Mouse (Mus musculus) heart, embryonic 12.5 days (tissue): ENCODE measurements at regions not wholly inside any gene's neighbourhood (a gene's known extent, or its start where the extent isn't known, plus 50 kb on each side); places are given as distances from the start of the nearest gene placed in this dataset.

ENCODE experiments used
- ATAC-seq: fragments of 200-750 bp; cut with Nextera tagmentation; 2 replicates; pipeline ENCODE4 v1.8.0; 2017; ENCODE audit warnings: moderate TSS enrichment, moderate library complexity; ENCODE audit not compliant: insufficient number of reproducible peaks, low FRiP score
- H3K27ac ChIP-seq: fragments of 300-500 bp; sonication (generic); 2 replicates; pipeline ENCODE4 v1.5.1; 2016; ENCODE audit warnings: mild to moderate bottlenecking, moderate library complexity; ENCODE audit not compliant: poor library complexity, severe bottlenecking
- H3K27me3 ChIP-seq: fragments of 300-500 bp; sonication (generic); replicated peaks from 2 replicates; pipeline ENCODE4 v1.6.1; 2016; ENCODE audit warnings: mild to moderate bottlenecking, moderate library complexity
- H3K36me3 ChIP-seq: fragments of 300-500 bp; sonication (generic); 2 replicates; pipeline ENCODE4 v1.6.1; 2016; ENCODE audit warnings: mild to moderate bottlenecking, moderate library complexity
- H3K4me1 ChIP-seq: fragments of 300-500 bp; sonication (generic); replicated peaks from 2 replicates; pipeline ENCODE4 v1.6.1; 2016; ENCODE audit warnings: mild to moderate bottlenecking
- H3K4me2 ChIP-seq: fragments of 300-500 bp; sonication (generic); 2 replicates; pipeline ENCODE4 v1.6.1; 2016; ENCODE audit warnings: mild to moderate bottlenecking, moderate library complexity
- H3K4me3 ChIP-seq: fragments of 300-500 bp; sonication (generic); 2 replicates; pipeline ENCODE4 v1.5.1; 2016; ENCODE audit warnings: mild to moderate bottlenecking
- H3K9ac ChIP-seq: fragments of 300-500 bp; sonication (generic); 2 replicates; pipeline ENCODE4 v1.6.1; 2016; ENCODE audit warnings: mild to moderate bottlenecking, moderate library complexity
- H3K9me3 ChIP-seq: fragments of 300-500 bp; sonication (generic); replicated peaks from 2 replicates; pipeline ENCODE4 v1.6.1; 2016; ENCODE audit warnings: mild to moderate bottlenecking, moderate library complexity
- WGBS: fragments of 180-500 bp; shearing (Covaris S2); methylation state at CpG from one replicate; pipeline ENCODE4 v1.1.7; 2016; 5-methylcytosine and 5-hydroxymethylcytosine counted together

GRCm38 (mm10) chr9:34231561-34231960 lies 254.1 kb upstream of the Kirrel3 start:
- H3K36me3 ChIP-seq = no peaks in the 10 kb centered on the region
- no peak overlapping the region for H3K4me2 ChIP-seq
- no peak for ATAC-seq
- no peak overlapping the region for H3K9ac ChIP-seq
- WGBS = 48% methylated on average over 2 of the region's 2 CpGs
- H3K27ac ChIP-seq = no peak overlapping the region
- no peaks in the 10 kb centered on the region for H3K9me3 ChIP-seq
- H3K27me3 ChIP-seq = no peaks in the 10 kb centered on the region
- H3K4me1 ChIP-seq = no peaks in the 10 kb centered on the region
- no peak overlapping the region for H3K4me3 ChIP-seq

GRCm38 (mm10) chr9:34234734-34235133 lies 251.0 kb upstream of the Kirrel3 start:
- Histone ChIP-seq H3K27me3 (no peaks in the 10 kb centered on the region), H3K4me2 (no peak overlapping the region), H3K27ac (no peak overlapping the region), H3K4me3 (no peak overlapping the region), H3K9ac (no peak overlapping the region), H3K9me3 (no peaks in the 10 kb centered on the region), H3K4me1 (no peaks in the 10 kb centered on the region), H3K36me3 (no peaks in the 10 kb centered on the region)
- ATAC-seq = no peak

GRCm38 (mm10) chr9:34239531-34239930 lies 246.2 kb upstream of the Kirrel3 start:
- WGBS = 82% methylated on average over 2 of the region's 2 CpGs
- Histone ChIP-seq H3K36me3 (no peaks in the 10 kb centered on the region), H3K4me1 (peaks cover 4% of the 10 kb centered on the region; the same call in 1 of the 2 replicates), H3K27me3 (no peaks in the 10 kb centered on the region), H3K9me3 (no peaks in the 10 kb centered on the region), H3K27ac (no peak overlapping the region), H3K9ac (no peak overlapping the region), H3K4me3 (no peak overlapping the region), H3K4me2 (no peak overlapping the region)
- no peak for ATAC-seq

- no peak overlapping the region for H3K4me2 ChIP-seq
- ATAC-seq = no peak
- H3K27ac ChIP-seq = no peak overlapping the region
- H3K27me3 ChIP-seq = no peaks in the 10 kb centered on the region
- no peaks in the 10 kb centered on the region for H3K36me3 ChIP-seq
- H3K9me3 ChIP-seq = no peaks in the 10 kb centered on the region
- H3K9ac ChIP-seq = no peak overlapping the region
- H3K4me3 ChIP-seq = no peak overlapping the region
- H3K4me1 ChIP-seq = peaks cover 4% of the 10 kb centered on the region; the same call in 1 of the 2 replicates
- whole genome bisulfite sequencing = 79% methylated on average over 2 of the region's 2 CpGs
Observed at GRCm38 (mm10) chr9:34243674-34244073, 242.0 kb upstream of the Kirrel3 start.

- ATAC-seq = no peak
- no peak overlapping the region for H3K4me3 ChIP-seq
- H3K4me2 ChIP-seq = no peak overlapping the region
- no peak overlapping the region for H3K9ac ChIP-seq
- H3K36me3 ChIP-seq = no peaks in the 10 kb centered on the region
- H3K9me3 ChIP-seq = no peaks in the 10 kb centered on the region
- peaks cover 4% of the 10 kb centered on the region; the same call in 1 of the 2 replicates for H3K4me1 ChIP-seq
- no peaks in the 10 kb centered on the region for H3K27me3 ChIP-seq
- 73% methylated on average over 5 of the region's 5 CpGs for WGBS
- no peak overlapping the region for H3K27ac ChIP-seq
Observed at GRCm38 (mm10) chr9:34244576-34244975, 241.1 kb upstream of the Kirrel3 start.

GRCm38 (mm10) chr9:34252796-34253195 lies 232.9 kb upstream of the Kirrel3 start:
- Histone ChIP-seq H3K4me3 (no peak overlapping the region), H3K9me3 (no peaks in the 10 kb centered on the region), H3K36me3 (no peaks in the 10 kb centered on the region), H3K4me1 (no peaks in the 10 kb centered on the region), H3K27ac (no peak overlapping the region), H3K27me3 (no peaks in the 10 kb centered on the region), H3K4me2 (no peak overlapping the region), H3K9ac (no peak overlapping the region)
- no peak for ATAC-seq
- WGBS = 62% methylated on average over 2 of the region's 2 CpGs

GRCm38 (mm10) chr9:34258492-34258891 lies 227.2 kb upstream of the Kirrel3 start:
- H3K4me2 ChIP-seq = no peak overlapping the region
- no peak for ATAC-seq
- H3K27ac ChIP-seq = no peak overlapping the region
- H3K9ac ChIP-seq = no peak overlapping the region
- WGBS = 36% methylated on average over 2 of the region's 2 CpGs
- H3K27me3 ChIP-seq = no peaks in the 10 kb centered on the region
- H3K9me3 ChIP-seq = no peaks in the 10 kb centered on the region
- H3K4me3 ChIP-seq = no peak overlapping the region
- H3K36me3 ChIP-seq = no peaks in the 10 kb centered on the region
- H3K4me1 ChIP-seq = no peaks in the 10 kb centered on the region

GRCm38 (mm10) chr9:34278068-34278467 lies 207.6 kb upstream of the Kirrel3 start:
- no peak for ATAC-seq
- H3K4me3 ChIP-seq = no peak overlapping the region
- WGBS = 81% methylated on average over 5 of the region's 5 CpGs
- no peak overlapping the region for H3K27ac ChIP-seq
- no peaks in the 10 kb centered on the region for H3K36me3 ChIP-seq
- H3K9me3 ChIP-seq = no peaks in the 10 kb centered on the region
- H3K4me2 ChIP-seq = no peak overlapping the region
- no peaks in the 10 kb centered on the region for H3K27me3 ChIP-seq
- H3K4me1 ChIP-seq = peaks cover 9% of the 10 kb centered on the region
- no peak overlapping the region for H3K9ac ChIP-seq

GRCm38 (mm10) chr9:34279386-34279785 lies 206.3 kb upstream of the Kirrel3 start:
- Histone ChIP-seq H3K9ac (no peak overlapping the region), H3K4me2 (no peak overlapping the region), H3K27me3 (no peaks in the 10 kb centered on the region), H3K4me3 (no peak overlapping the region), H3K4me1 (peaks cover 9% of the 10 kb centered on the region), H3K36me3 (no peaks in the 10 kb centered on the region), H3K27ac (no peak overlapping the region), H3K9me3 (no peaks in the 10 kb centered on the region)
- WGBS = 81% methylated on average over 2 of the region's 2 CpGs
- no peak for ATAC-seq

GRCm38 (mm10) chr9:34279906-34280305 lies 205.8 kb upstream of the Kirrel3 start:
- Histone ChIP-seq H3K27me3 (no peaks in the 10 kb centered on the region), H3K4me3 (no peak overlapping the region), H3K4me1 (peaks cover 9% of the 10 kb centered on the region), H3K9me3 (no peaks in the 10 kb centered on the region), H3K9ac (no peak overlapping the region), H3K27ac (no peak overlapping the region), H3K36me3 (no peaks in the 10 kb centered on the region), H3K4me2 (no peak overlapping the region)
- WGBS = 46% methylated on average over 2 of the region's 2 CpGs
- ATAC-seq = 0 out of 2 replicates have a peak, but pooled peaks have one; percentile 25

- Histone ChIP-seq H3K36me3 (no peaks in the 10 kb centered on the region), H3K9ac (no peak overlapping the region), H3K4me3 (no peak overlapping the region), H3K27me3 (no peaks in the 10 kb centered on the region), H3K4me1 (peaks cover 9% of the 10 kb centered on the region), H3K4me2 (no peak overlapping the region), H3K27ac (no peak overlapping the region), H3K9me3 (no peaks in the 10 kb centered on the region)
- 76% methylated on average over 11 of the region's 11 CpGs for WGBS
- no peak for ATAC-seq
Observed at GRCm38 (mm10) chr9:34280311-34281208, 205.1 kb upstream of the Kirrel3 start.

GRCm38 (mm10) chr9:34323571-34323970 lies 162.1 kb upstream of the Kirrel3 start:
- ATAC-seq = no peak
- Histone ChIP-seq H3K4me1 (no peaks in the 10 kb centered on the region), H3K27me3 (no peaks in the 10 kb centered on the region), H3K27ac (no peak overlapping the region), H3K4me3 (no peak overlapping the region), H3K4me2 (no peak overlapping the region), H3K36me3 (no peaks in the 10 kb centered on the region), H3K9me3 (no peaks in the 10 kb centered on the region), H3K9ac (no peak overlapping the region)
- 42% methylated on average over 1 of the region's 1 CpGs for WGBS
